In the genomic region with DNA sequence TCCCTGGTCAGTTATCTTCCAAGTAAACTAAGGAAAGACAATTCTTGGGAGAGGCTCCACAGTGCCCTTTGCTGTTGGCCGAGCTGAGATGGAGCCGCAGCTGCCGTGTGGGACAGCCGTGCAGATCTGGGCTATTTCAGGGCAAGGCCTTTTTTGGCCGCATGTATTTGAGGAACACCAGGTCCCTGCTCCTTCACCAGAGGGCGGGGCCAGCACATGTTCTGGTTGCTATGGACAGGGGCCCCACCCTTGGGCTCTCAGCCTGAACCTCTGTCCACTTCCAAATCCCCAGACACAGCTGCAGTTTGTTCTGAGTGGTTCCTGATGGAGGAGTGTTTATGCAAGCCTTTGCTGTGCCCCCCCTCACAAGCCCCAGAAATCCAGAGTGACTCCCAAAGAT, we compare ENCODE assay signal across 8 mouse cellular contexts. TPM values are rescaled to one million over a fixed set of nuclear protein-coding genes. Genes with fewer than 3 reads are reported as not detected.
DNase-seq lines count a peak whose midpoint lies in the region; ATAC-seq lines count a peak whose summit lies in the region.
"Had no signal": no experiment of that assay in that cellular context is flagged by ENCODE, and none has a peak within 500 bp of the region (broad histone marks: within the 10 kb centered on the region; RNA-seq: fewer than 3 reads in every experiment).

No protein-coding gene starts in this region.

- peaks cover 6% of the 10 kb centered on the region for H3K27me3 ChIP-seq in embryonic facial prominence, embryonic 10.5 days (replicated peaks; ENCODE audit: low read depth, poor library complexity, severe bottlenecking)
- no peaks in the 10 kb centered on the region for H3K27me3 ChIP-seq in hindbrain, embryonic 16.5 days (replicated peaks; ENCODE audit: control insufficient read depth, insufficient read depth, low read length)

- peak overlapping the region; percentile 11; the same call in 1 of the 2 replicates for H3K27ac ChIP-seq in embryonic facial prominence, embryonic 10.5 days (replicated peaks)
- H3K27ac ChIP-seq in hindbrain, embryonic 16.5 days (ENCODE audit: low read depth, low read length), result no peak overlapping the region
- H3K27ac ChIP-seq: neural tube, embryonic 12.5 days had no signal

- no peak overlapping the region for H3K9ac ChIP-seq in hindbrain, embryonic 16.5 days (ENCODE audit: low read depth, low read length)
- H3K9ac ChIP-seq: neural tube, embryonic 12.5 days had no signal

- WGBS in embryonic facial prominence, embryonic 10.5 days, result 83% methylated on average over 6 of the region's 6 CpGs
- 84% methylated on average over 6 of the region's 6 CpGs for WGBS in hindbrain, embryonic 16.5 days

- H3K4me1 ChIP-seq in embryonic facial prominence, embryonic 10.5 days, result peaks cover 56% of the 10 kb centered on the region
- peaks cover 12% of the 10 kb centered on the region for H3K4me1 ChIP-seq in hindbrain, embryonic 16.5 days (ENCODE audit: control insufficient read depth, insufficient read depth, low read depth, low read length)

- ATAC-seq in megakaryocyte, adult 5-6 weeks (ENCODE audit: poor library complexity, severe bottlenecking), result peak; percentile 24; the same call in 1 of the 2 replicates
- ATAC-seq in hindbrain, embryonic 16.5 days, result no peak

- no peak for DNase-seq in embryonic facial prominence, embryonic 10.5 days (ENCODE audit: low spot score)
- peak; percentile 100 for DNase-seq in heart, adult 11 months
- DNase-seq in kidney, adult 9 months, result peak; percentile 87
- no peak for DNase-seq in left cerebral cortex, postnatal 14 days (ENCODE audit: low spot score in 2 of 2)
- DNase-seq in layer of hippocampus, postnatal 14 days (ENCODE audit: low spot score in 2 of 2), result no peak

- intact Hi-C loops in left cerebral cortex, postnatal 14 days (cut with DNase I), result no loop called here

- no peak overlapping the region for H3K4me3 ChIP-seq in embryonic facial prominence, embryonic 10.5 days
- no peak overlapping the region for H3K4me3 ChIP-seq in hindbrain, embryonic 16.5 days (ENCODE audit: low read length)
- H3K4me3 ChIP-seq: neural tube, embryonic 12.5 days had no signal

- H3K36me3 ChIP-seq in embryonic facial prominence, embryonic 10.5 days (replicated peaks), result no peaks in the 10 kb centered on the region
- H3K36me3 ChIP-seq in hindbrain, embryonic 16.5 days (ENCODE audit: control insufficient read depth, insufficient read depth, low read length), result no peaks in the 10 kb centered on the region
- H3K36me3 ChIP-seq: neural tube, embryonic 12.5 days had no signal

- H3K4me2 ChIP-seq in hindbrain, embryonic 16.5 days (ENCODE audit: low read length), result no peak overlapping the region
- H3K4me2 ChIP-seq: neural tube, embryonic 12.5 days had no signal

- H3K9me3 ChIP-seq in embryonic facial prominence, embryonic 10.5 days, result peaks cover 4% of the 10 kb centered on the region; the same call in 1 of the 2 replicates
- H3K9me3 ChIP-seq in hindbrain, embryonic 16.5 days (ENCODE audit: control insufficient read depth, low read length), result no peaks in the 10 kb centered on the region

RNA-seq across cellular contexts. Expression of gene Wbp2, which starts 13.6 kb away (rescaled TPM):
- 74.2 and 76.8 TPM in 2 replicates for polyA plus RNA-seq in embryonic facial prominence, embryonic 10.5 days (2016; fragmentation: Nextera tagmentation; extraction: Ambion mirVana)
- total RNA-seq in megakaryocyte, adult 5-6 weeks (2015), result 89.9 and 100 TPM in 2 replicates
- total RNA-seq in megakaryocyte, adult 5-6 weeks (2017), result 39.5 and 49.8 TPM in 2 replicates
- polyA plus RNA-seq in hindbrain, embryonic 16.5 days (2015; fragmentation: Nextera tagmentation; extraction: Ambion mirVana), result 183 and 225 TPM in 2 replicates
- 100 to 1,000 TPM; 278 to 292 TPM for total RNA-seq in left cerebral cortex, postnatal 14 days (2021)
- total RNA-seq in layer of hippocampus, postnatal 14 days (2021), result 100 to 1,000 TPM; 287 to 295 TPM

RNA-seq across cellular contexts. Expression of gene Unc13d, which starts 22.6 kb away (rescaled TPM):
- 2.9 TPM in 2 replicates for polyA plus RNA-seq in embryonic facial prominence, embryonic 10.5 days (2016; fragmentation: Nextera tagmentation; extraction: Ambion mirVana)
- total RNA-seq in megakaryocyte, adult 5-6 weeks (2015), result 16.5 and 18.2 TPM in 2 replicates
- 26.7 and 27.7 TPM in 2 replicates for total RNA-seq in megakaryocyte, adult 5-6 weeks (2017)
- polyA plus RNA-seq in hindbrain, embryonic 16.5 days (2015; fragmentation: Nextera tagmentation; extraction: Ambion mirVana), result 0.69 and 0.80 TPM in 2 replicates
- under 1 TPM; 0.46 to 0.55 TPM for total RNA-seq in left cerebral cortex, postnatal 14 days (2021)
- 1 to 10 TPM; 1.3 to 2.1 TPM for total RNA-seq in layer of hippocampus, postnatal 14 days (2021)

RNA-seq across cellular contexts. Expression of gene Trim47, which starts 26.6 kb away (rescaled TPM):
- polyA plus RNA-seq in embryonic facial prominence, embryonic 10.5 days (2016; fragmentation: Nextera tagmentation; extraction: Ambion mirVana), result 4.5 and 4.7 TPM in 2 replicates
- 0.47 TPM in 1 of 2 replicates, not detected in the other for total RNA-seq in megakaryocyte, adult 5-6 weeks (2015)
- 0.07 TPM in 1 of 2 replicates, not detected in the other for total RNA-seq in megakaryocyte, adult 5-6 weeks (2017)
- 13.5 and 14.5 TPM in 2 replicates for polyA plus RNA-seq in hindbrain, embryonic 16.5 days (2015; fragmentation: Nextera tagmentation; extraction: Ambion mirVana)
- total RNA-seq in left cerebral cortex, postnatal 14 days (2021), result 1 to 10 TPM; 8.7 to 9.0 TPM
- total RNA-seq in layer of hippocampus, postnatal 14 days (2021), result 1 to 10 TPM; 5.7 to 7.8 TPM

RNA-seq across cellular contexts. Expression of gene Trim65, which starts 30.5 kb away (rescaled TPM):
- polyA plus RNA-seq in embryonic facial prominence, embryonic 10.5 days (2016; fragmentation: Nextera tagmentation; extraction: Ambion mirVana), result 1.9 and 2.3 TPM in 2 replicates
- 15.8 and 15.9 TPM in 2 replicates for total RNA-seq in megakaryocyte, adult 5-6 weeks (2015)
- 7.9 and 10.7 TPM in 2 replicates for total RNA-seq in megakaryocyte, adult 5-6 weeks (2017)
- polyA plus RNA-seq in hindbrain, embryonic 16.5 days (2015; fragmentation: Nextera tagmentation; extraction: Ambion mirVana), result 3.0 and 4.2 TPM in 2 replicates
- 1 to 10 TPM; 5.4 to 7.0 TPM for total RNA-seq in left cerebral cortex, postnatal 14 days (2021)
- 1 to 10 TPM; 6.0 to 6.6 TPM for total RNA-seq in layer of hippocampus, postnatal 14 days (2021)

RNA-seq across cellular contexts. Expression of gene Mrpl38, which starts 38.3 kb away (rescaled TPM):
- 108 and 117 TPM in 2 replicates for polyA plus RNA-seq in embryonic facial prominence, embryonic 10.5 days (2016; fragmentation: Nextera tagmentation; extraction: Ambion mirVana)
- total RNA-seq in megakaryocyte, adult 5-6 weeks (2015), result 14.6 and 17.3 TPM in 2 replicates
- total RNA-seq in megakaryocyte, adult 5-6 weeks (2017), result 6.9 and 10.0 TPM in 2 replicates
- 84.0 and 86.8 TPM in 2 replicates for polyA plus RNA-seq in hindbrain, embryonic 16.5 days (2015; fragmentation: Nextera tagmentation; extraction: Ambion mirVana)
- 10 to 100 TPM; 51.1 to 56.1 TPM for total RNA-seq in left cerebral cortex, postnatal 14 days (2021)
- 10 to 100 TPM; 55.3 to 63.7 TPM for total RNA-seq in layer of hippocampus, postnatal 14 days (2021)

Comparison
In these comparisons a context has a peak if more than half of its experiments do, and no peak if none do; other contexts are left out.
1. DNase-seq: peak in heart, adult 11 months (single experiment) and kidney, adult 9 months (single experiment); none in embryonic facial prominence, embryonic 10.5 days (single experiment), left cerebral cortex, postnatal 14 days (0 of 2) and layer of hippocampus, postnatal 14 days (0 of 2).
2. RNA of gene Unc13d, which starts 22.6 kb away (total RNA-seq): 16.5 to 27.7 TPM in megakaryocyte, adult 5-6 weeks; 1.3 to 2.1 TPM in layer of hippocampus, postnatal 14 days and 0.46 to 0.55 TPM in left cerebral cortex, postnatal 14 days; every median in the first group is over 4 times any median in the second.
3. RNA of gene Trim47, which starts 26.6 kb away (total RNA-seq): 8.7 to 9.0 TPM in left cerebral cortex, postnatal 14 days and 5.7 to 7.8 TPM in layer of hippocampus, postnatal 14 days; 0.07 to 0.47 TPM in megakaryocyte, adult 5-6 weeks; every median in the first group is over 4 times any median in the second.